Mouse (Mus musculus) hindbrain, postnatal 0 days (tissue): ENCODE results near the gene Mtf1. TPM values are rescaled to one million over a fixed set of nuclear protein-coding genes. Genes with fewer than 3 reads are reported as not detected.
A peak's percentile ranks its signal among the peaks of the same experiment; 100 is the strongest.

ENCODE experiments used
- ATAC-seq: fragments of 200-750 bp; cut with Nextera tagmentation; 2 replicates; pipeline ENCODE4 v1.8.0; 2017; ENCODE audit warnings: mild to moderate bottlenecking, moderate TSS enrichment, moderate library complexity
- DNase-seq: peaks from one replicate; pipeline ENCODE4 v3.0.0-alpha.2; 2015; ENCODE audit warnings: low spot score
- H3K27ac ChIP-seq: fragments of 300-500 bp; sonication (generic); 2 replicates; pipeline ENCODE4 v1.5.1; 2014; ENCODE audit warnings: mild to moderate bottlenecking
- H3K27me3 ChIP-seq: fragments of 300-500 bp; sonication (generic); 2 replicates; pipeline ENCODE4 v1.6.1; 2014; ENCODE audit warnings: low read length, mixed read lengths; ENCODE audit not compliant: insufficient read depth
- H3K36me3 ChIP-seq: fragments of 300-500 bp; sonication (generic); 2 replicates; pipeline ENCODE4 v1.6.1; 2014; ENCODE audit warnings: low read length, mixed read lengths; ENCODE audit not compliant: insufficient read depth
- H3K4me1 ChIP-seq: fragments of 300-500 bp; sonication (generic); 2 replicates; pipeline ENCODE4 v1.6.1; 2014; ENCODE audit warnings: antibody characterized with exemption, low read length, mixed read lengths; ENCODE audit not compliant: insufficient read depth
- H3K4me2 ChIP-seq: fragments of 300-500 bp; sonication (generic); 2 replicates; pipeline ENCODE4 v1.6.1; 2014; ENCODE audit warnings: low read depth, mild to moderate bottlenecking, low read length, moderate library complexity, mixed read lengths
- H3K4me3 ChIP-seq: fragments of 300-500 bp; sonication (generic); 2 replicates; pipeline ENCODE4 v1.5.1; 2014; ENCODE audit warnings: low read length
- H3K9ac ChIP-seq: fragments of 300-500 bp; sonication (generic); replicated peaks from 2 replicates; pipeline ENCODE4 v1.6.1; 2014; ENCODE audit warnings: mild to moderate bottlenecking, low read length, moderate library complexity, mixed read lengths
- H3K9me3 ChIP-seq: fragments of 300-500 bp; sonication (generic); 2 replicates; pipeline ENCODE4 v1.6.1; 2016; ENCODE audit warnings: low read length, mixed read lengths
- CTCF ChIP-seq: IDR thresholded peaks from 2 replicates; pipeline ENCODE4 v1.5.1; 2016; ENCODE audit warnings: antibody characterized with exemption, control low read depth, low read depth
- WGBS: fragments of 180-500 bp; shearing (Covaris S2); extraction: QIAGEN DNeasy Blood & Tissue Kit; methylation state at CpG from one replicate; pipeline ENCODE4 v1.1.7; 2014; 5-methylcytosine and 5-hydroxymethylcytosine counted together
- polyA plus RNA-seq: library from polyadenylated mRNA; unstranded; fragments of >200 nt; fragmentation: Nextera tagmentation; extraction: Ambion mirVana; gene quantifications from 2 replicates; pipeline ENCODE4 v1.2.1, GENCODE M21; 2015
- total RNA-seq: library from RNA; depleted of rRNA; stranded (reverse); fragments of >200 nt; gene quantifications from 2 replicates; pipeline ENCODE4 v1.2.3, GENCODE M21; 2014

Mtf1 gene
- total and polyA plus RNA-seq, 2 experiments from 2014 or later = 7.7 to 24.7 TPM

- H3K9me3 ChIP-seq = no peaks in the 10 kb centered on the region
- H3K27me3 ChIP-seq = no peaks in the 10 kb centered on the region
These were observed 9.6 kb downstream of the Mtf1 start for GRCm38 (mm10) chr4:124811347-124811975.

DNA sequence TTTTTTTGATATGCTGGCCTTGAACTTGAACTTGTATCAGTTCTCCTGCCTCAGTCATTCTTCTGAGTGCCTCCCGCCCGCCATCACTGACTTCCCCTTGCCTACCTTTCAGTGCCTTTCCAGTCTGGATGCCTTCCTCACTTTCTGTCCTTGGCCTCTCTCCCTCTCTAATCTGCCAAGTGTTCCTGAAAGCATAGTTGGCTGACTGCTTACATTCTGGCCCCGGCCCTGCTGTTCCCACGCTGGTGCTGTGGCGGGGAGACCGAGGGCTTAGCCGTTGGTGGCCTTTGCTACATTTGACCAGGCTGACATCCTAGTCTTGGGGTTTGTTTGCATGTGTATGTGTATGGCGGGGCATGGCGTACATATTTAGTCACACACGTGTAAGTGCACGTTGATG lies 14.0 kb downstream of the Mtf1 start:
- Histone ChIP-seq H3K36me3 (peaks cover 8% of the 10 kb centered on the region), H3K9ac (no peak overlapping the region), H3K27me3 (no peaks in the 10 kb centered on the region), H3K4me2 (no peak overlapping the region), H3K4me3 (no peak overlapping the region), H3K9me3 (no peaks in the 10 kb centered on the region), H3K4me1 (0 out of 2 replicates have a peak, but pooled peaks cover 8% of the 10 kb centered on the region), H3K27ac (peak overlapping the region; percentile 26; the same call in 1 of the 2 replicates)
- TF ChIP-seq CTCF = no peak
- 0 out of 2 replicates have a peak, but pooled peaks have one; percentile 21 for ATAC-seq
- DNase-seq = peak; percentile 27
- WGBS = 73% methylated on average over 11 of the region's 11 CpGs

More at GRCm38 (mm10) chr4:124811347-124811975, 9.6 kb downstream of the Mtf1 start:
- TF ChIP-seq CTCF = no peak
- 0 out of 2 replicates have a peak, but pooled peaks cover 8% of the 10 kb centered on the region for H3K4me1 ChIP-seq
- ATAC-seq = peak; percentile 32; the same call in 1 of the 2 replicates
- H3K4me3 ChIP-seq = no peak overlapping the region
- H3K36me3 ChIP-seq = peaks cover 8% of the 10 kb centered on the region; the same call in 1 of the 2 replicates
- DNase-seq = peak; percentile 46
- no peak overlapping the region for H3K4me2 ChIP-seq
- H3K9ac ChIP-seq = no peak overlapping the region
- H3K27ac ChIP-seq = peak overlapping the region; percentile 62; the same call in 1 of the 2 replicates
- 14% methylated on average over 9 of the region's 9 CpGs for WGBS

DNA sequence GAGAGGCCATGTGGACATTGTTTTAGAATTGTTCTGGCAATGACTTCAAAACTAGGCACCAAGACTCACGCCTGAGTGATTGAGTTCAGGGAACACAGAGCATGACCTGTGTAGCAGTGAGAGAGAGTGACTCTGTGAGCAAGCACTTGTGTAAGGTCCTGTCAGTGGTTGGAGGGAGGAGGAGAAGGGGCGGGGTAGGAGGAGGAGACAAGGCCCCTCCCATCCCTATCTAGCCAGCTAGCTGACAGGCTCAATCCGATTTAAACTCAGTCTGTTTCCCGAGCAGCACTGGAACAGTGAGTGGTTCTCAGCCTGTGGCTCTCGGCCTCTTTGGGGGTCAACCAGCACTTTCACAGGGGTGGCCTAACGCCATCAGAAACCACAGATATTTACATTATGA lies 15.9 kb downstream of the Mtf1 start:
- H3K27me3 ChIP-seq = no peaks in the 10 kb centered on the region
- H3K4me1 ChIP-seq = no peaks in the 10 kb centered on the region
- H3K36me3 ChIP-seq = peaks cover 16% of the 10 kb centered on the region
- ATAC-seq (peak; percentile 83; the same call in 1 of the 2 replicates), DNase-seq (peak; percentile 43)
- no peak overlapping the region for H3K4me2 ChIP-seq
- H3K9me3 ChIP-seq = no peaks in the 10 kb centered on the region
- H3K4me3 ChIP-seq = no peak overlapping the region
- no peak overlapping the region for H3K27ac ChIP-seq
- no peak for TF ChIP-seq CTCF
- 18% methylated on average over 6 of the region's 6 CpGs for WGBS
- no peak overlapping the region for H3K9ac ChIP-seq

DNA sequence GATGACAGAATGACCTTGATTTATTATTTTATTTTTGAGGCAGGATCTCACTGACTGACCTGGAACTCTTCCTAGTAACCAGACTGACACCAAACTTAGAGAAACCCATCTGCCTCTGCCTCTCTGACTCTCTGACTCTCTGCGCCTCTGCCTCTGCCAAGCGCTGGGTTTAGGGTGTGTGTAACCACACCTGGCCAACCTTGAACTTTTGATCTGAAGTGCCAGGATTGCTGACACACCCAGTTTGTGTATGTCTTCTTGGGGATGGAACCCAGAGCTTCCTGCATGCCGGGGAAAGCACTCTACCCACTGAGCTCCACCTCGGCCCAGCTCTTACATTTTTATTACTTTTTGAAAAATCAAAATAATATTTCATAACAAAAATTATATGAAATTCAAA lies 16.9 kb downstream of the Mtf1 start:
- H3K4me1 ChIP-seq = no peaks in the 10 kb centered on the region
- H3K9me3 ChIP-seq = no peaks in the 10 kb centered on the region
- H3K4me2 ChIP-seq = no peak overlapping the region
- ATAC-seq (no peak), DNase-seq (no peak)
- H3K27ac ChIP-seq = no peak overlapping the region
- no peak overlapping the region for H3K4me3 ChIP-seq
- H3K36me3 ChIP-seq = peaks cover 27% of the 10 kb centered on the region
- H3K9ac ChIP-seq = no peak overlapping the region
- H3K27me3 ChIP-seq = no peaks in the 10 kb centered on the region
- TF ChIP-seq CTCF = no peak
- 94% methylated on average over 4 of the region's 4 CpGs for WGBS

DNA sequence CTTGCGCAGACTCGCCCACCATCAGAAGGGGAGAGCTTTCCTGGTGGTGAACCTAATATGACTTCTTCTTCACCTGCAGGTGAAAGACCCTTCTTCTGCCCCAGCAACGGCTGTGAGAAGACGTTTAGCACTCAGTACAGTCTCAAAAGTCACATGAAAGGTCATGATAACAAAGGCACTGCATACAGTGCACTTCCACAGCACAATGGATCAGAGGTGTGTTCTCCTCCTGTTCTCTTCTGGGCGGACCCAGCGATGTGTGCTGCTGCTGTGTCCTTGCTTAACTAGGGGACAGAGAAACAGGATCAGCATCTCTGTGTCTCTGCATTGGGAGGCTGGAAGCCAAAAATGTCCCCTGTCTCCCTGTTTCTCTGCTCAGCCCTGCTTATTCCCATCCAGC lies 23.1 kb downstream of the Mtf1 start:
- Histone ChIP-seq H3K4me2 (no peak overlapping the region), H3K4me1 (no peaks in the 10 kb centered on the region), H3K27ac (no peak overlapping the region), H3K4me3 (no peak overlapping the region), H3K36me3 (peaks cover 52% of the 10 kb centered on the region), H3K9ac (no peak overlapping the region), H3K27me3 (no peaks in the 10 kb centered on the region), H3K9me3 (no peaks in the 10 kb centered on the region)
- 91% methylated on average over 6 of the region's 6 CpGs for WGBS
- no peak for TF ChIP-seq CTCF
- DNase-seq (no peak), ATAC-seq (no peak)

DNA sequence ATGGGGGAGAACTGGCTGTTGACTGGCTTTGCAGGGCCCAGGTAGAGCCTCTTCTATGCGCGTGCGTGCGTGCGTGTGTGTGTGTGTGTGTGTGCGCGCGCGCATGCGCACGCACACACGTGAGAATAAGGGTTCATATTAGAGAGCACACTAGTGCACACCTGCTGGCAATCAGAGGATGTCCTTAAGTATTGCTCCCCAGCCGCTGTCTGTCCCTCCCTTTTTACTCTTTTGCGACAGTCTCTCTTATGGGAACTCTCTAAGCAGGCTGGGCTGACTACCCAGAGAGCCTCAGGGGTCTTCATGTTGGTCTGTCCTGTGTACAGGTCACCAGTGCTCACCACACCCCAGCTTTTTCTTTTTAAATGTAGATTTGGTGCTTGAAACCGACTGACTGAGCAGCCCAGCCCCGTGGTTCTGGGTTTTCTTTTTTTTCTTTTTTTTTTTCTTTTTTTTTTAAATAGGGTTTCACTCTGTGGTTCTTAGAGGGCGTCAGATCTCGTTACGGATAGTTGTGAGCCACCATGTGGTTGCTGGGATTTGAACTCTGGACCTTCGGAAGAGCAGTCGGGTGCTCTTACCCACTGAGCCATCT lies 23.6 kb downstream of the Mtf1 start:
- no peaks in the 10 kb centered on the region for H3K4me1 ChIP-seq
- H3K9ac ChIP-seq = no peak overlapping the region
- no peak overlapping the region for H3K4me2 ChIP-seq
- no peak for DNase-seq
- no peak for TF ChIP-seq CTCF
- H3K4me3 ChIP-seq = no peak overlapping the region
- H3K27me3 ChIP-seq = no peaks in the 10 kb centered on the region
- peaks cover 48% of the 10 kb centered on the region for H3K36me3 ChIP-seq
- ATAC-seq = no peak
- no peak overlapping the region for H3K27ac ChIP-seq
- H3K9me3 ChIP-seq = no peaks in the 10 kb centered on the region
- WGBS = 97% methylated on average over 21 of the region's 21 CpGs

- no peaks in the 10 kb centered on the region for H3K9me3 ChIP-seq
- no peaks in the 10 kb centered on the region for H3K27me3 ChIP-seq
- no peak overlapping the region for H3K27ac ChIP-seq
- DNase-seq (no peak), ATAC-seq (no peak)
- H3K4me2 ChIP-seq = no peak overlapping the region
- H3K4me1 ChIP-seq = no peaks in the 10 kb centered on the region
- H3K4me3 ChIP-seq = no peak overlapping the region
- 78% methylated on average over 5 of the region's 5 CpGs for WGBS
- TF ChIP-seq CTCF = no peak
- H3K9ac ChIP-seq = no peak overlapping the region
- peaks cover 29% of the 10 kb centered on the region; the same call in 1 of the 2 replicates for H3K36me3 ChIP-seq
These were observed 27.8 kb downstream of the Mtf1 start for GRCm38 (mm10) chr4:124829671-124830070.
